Mouse (Mus musculus): ENCODE data around the gene Nepro. TPM values are rescaled to one million over a fixed set of nuclear protein-coding genes. Genes with fewer than 3 reads are reported as not detected.
A peak's percentile ranks its signal among the peaks of the same experiment; 100 is the strongest.

Nepro gene
- polyA plus RNA-seq, 1 experiment from 2014 or later = 12.6 TPM

DNA sequence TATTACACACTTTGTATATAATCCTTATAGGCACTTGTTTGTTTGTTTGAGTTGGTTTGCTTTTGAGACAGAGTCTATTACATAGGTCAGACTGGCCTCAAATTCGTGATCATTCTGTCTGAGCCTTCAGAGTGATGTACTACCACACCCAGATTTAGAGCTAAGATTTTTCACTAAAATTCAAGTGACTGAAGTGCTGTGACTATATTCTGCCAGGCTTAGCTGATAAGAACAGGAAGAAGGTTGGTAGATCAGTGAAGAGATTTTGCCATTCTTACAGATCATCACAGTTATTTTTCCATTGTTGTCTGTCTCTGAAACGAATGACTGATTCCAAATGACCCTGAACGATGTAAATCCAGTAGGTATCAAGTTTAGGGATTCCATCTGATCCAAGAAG is 23.9 kb downstream of the Nepro start:
- no peaks in the 10 kb centered on the region for H3K36me3 ChIP-seq (replicated peaks; ENCODE audit: control insufficient read depth, insufficient read depth, low read depth, low read length)
- H3K9me3 ChIP-seq (replicated peaks; ENCODE audit: control insufficient read depth, low read length) = no peaks in the 10 kb centered on the region
- H3K9ac ChIP-seq (replicated peaks; ENCODE audit: low read length) = no peak overlapping the region
- ATAC-seq (replicated peaks; ENCODE audit: insufficient number of reproducible peaks, low FRiP score, low TSS enrichment, low read depth) = no peak
- no peaks in the 10 kb centered on the region for H3K4me1 ChIP-seq (ENCODE audit: control insufficient read depth, insufficient read depth, low read length)
- WGBS = 52% methylated on average over 3 of the region's 3 CpGs
- H3K4me2 ChIP-seq (ENCODE audit: low read depth, low read length) = no peak overlapping the region
- no peak overlapping the region for H3K4me3 ChIP-seq (ENCODE audit: low read depth, low read length)
- no peaks in the 10 kb centered on the region for H3K27me3 ChIP-seq (ENCODE audit: control insufficient read depth, insufficient read depth, low read length)
- DNase-seq (ENCODE audit: low spot score) = no peak
- no peak overlapping the region for H3K27ac ChIP-seq (replicated peaks; ENCODE audit: low read depth, low read length)

DNA sequence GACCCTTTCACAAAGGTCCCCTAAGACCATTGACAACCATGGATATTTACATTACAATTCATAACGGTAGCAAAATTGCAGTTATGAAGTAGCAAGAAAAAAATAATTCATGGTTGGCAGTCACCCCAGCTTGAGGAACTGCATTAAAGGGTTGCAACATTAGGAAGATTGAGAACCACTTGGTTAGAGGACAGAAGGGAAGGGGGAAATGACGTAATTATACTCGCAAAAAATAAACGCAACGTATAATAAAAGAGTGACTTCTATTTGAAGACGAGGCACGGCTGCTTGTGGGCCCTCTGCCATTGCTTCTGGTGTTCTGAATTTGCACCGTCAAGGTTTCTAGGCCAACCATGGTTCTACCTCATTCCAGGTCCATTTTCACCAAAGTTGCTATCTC is 33.6 kb downstream of the Nepro start:
- DNase-seq (ENCODE audit: low spot score) (no peak), ATAC-seq (replicated peaks; ENCODE audit: insufficient number of reproducible peaks, low FRiP score, low TSS enrichment, low read depth) (no peak)
- H3K27ac ChIP-seq (replicated peaks; ENCODE audit: low read depth, low read length) = no peak overlapping the region
- no peak overlapping the region for H3K4me2 ChIP-seq (ENCODE audit: low read depth, low read length)
- no peak overlapping the region for H3K9ac ChIP-seq (replicated peaks; ENCODE audit: low read length)
- WGBS = 94% methylated on average over 8 of the region's 8 CpGs
- H3K36me3 ChIP-seq (replicated peaks; ENCODE audit: control insufficient read depth, insufficient read depth, low read depth, low read length) = no peaks in the 10 kb centered on the region
- no peaks in the 10 kb centered on the region for H3K9me3 ChIP-seq (replicated peaks; ENCODE audit: control insufficient read depth, low read length)
- H3K4me3 ChIP-seq (ENCODE audit: low read depth, low read length) = no peak overlapping the region
- H3K27me3 ChIP-seq (ENCODE audit: control insufficient read depth, insufficient read depth, low read length) = no peaks in the 10 kb centered on the region
- no peaks in the 10 kb centered on the region for H3K4me1 ChIP-seq (ENCODE audit: control insufficient read depth, insufficient read depth, low read length)

DNA sequence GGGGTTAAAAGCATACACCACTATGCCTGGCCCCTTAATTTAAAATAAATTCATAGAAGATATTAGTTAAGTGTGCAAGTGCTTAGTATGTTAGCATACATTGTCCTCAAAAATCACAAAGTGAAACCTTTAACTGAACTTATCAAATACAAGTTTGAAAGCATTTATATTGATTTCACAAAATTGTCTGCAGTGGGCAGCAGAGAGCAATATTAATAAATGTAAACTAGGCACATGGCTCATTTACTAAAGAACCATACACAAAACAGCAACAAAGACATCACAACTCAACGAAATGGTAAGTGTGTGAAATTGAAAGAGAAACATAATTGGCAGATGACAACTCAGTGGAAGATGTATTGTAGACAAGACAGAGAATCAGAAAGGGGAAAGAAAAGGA is 37.7 kb downstream of the Nepro start:
- no peak overlapping the region for H3K4me3 ChIP-seq (ENCODE audit: low read depth, low read length)
- no peaks in the 10 kb centered on the region for H3K27me3 ChIP-seq (ENCODE audit: control insufficient read depth, insufficient read depth, low read length)
- no peaks in the 10 kb centered on the region for H3K36me3 ChIP-seq (replicated peaks; ENCODE audit: control insufficient read depth, insufficient read depth, low read depth, low read length)
- no peaks in the 10 kb centered on the region for H3K4me1 ChIP-seq (ENCODE audit: control insufficient read depth, insufficient read depth, low read length)
- ATAC-seq (replicated peaks; ENCODE audit: insufficient number of reproducible peaks, low FRiP score, low TSS enrichment, low read depth) (no peak), DNase-seq (ENCODE audit: low spot score) (no peak)
- WGBS = 59% methylated on average over 1 of the region's 1 CpGs
- no peak overlapping the region for H3K27ac ChIP-seq (replicated peaks; ENCODE audit: low read depth, low read length)
- no peak overlapping the region for H3K9ac ChIP-seq (replicated peaks; ENCODE audit: low read length)
- H3K9me3 ChIP-seq (replicated peaks; ENCODE audit: control insufficient read depth, low read length) = no peaks in the 10 kb centered on the region
- H3K4me2 ChIP-seq (ENCODE audit: low read depth, low read length) = no peak overlapping the region

DNA sequence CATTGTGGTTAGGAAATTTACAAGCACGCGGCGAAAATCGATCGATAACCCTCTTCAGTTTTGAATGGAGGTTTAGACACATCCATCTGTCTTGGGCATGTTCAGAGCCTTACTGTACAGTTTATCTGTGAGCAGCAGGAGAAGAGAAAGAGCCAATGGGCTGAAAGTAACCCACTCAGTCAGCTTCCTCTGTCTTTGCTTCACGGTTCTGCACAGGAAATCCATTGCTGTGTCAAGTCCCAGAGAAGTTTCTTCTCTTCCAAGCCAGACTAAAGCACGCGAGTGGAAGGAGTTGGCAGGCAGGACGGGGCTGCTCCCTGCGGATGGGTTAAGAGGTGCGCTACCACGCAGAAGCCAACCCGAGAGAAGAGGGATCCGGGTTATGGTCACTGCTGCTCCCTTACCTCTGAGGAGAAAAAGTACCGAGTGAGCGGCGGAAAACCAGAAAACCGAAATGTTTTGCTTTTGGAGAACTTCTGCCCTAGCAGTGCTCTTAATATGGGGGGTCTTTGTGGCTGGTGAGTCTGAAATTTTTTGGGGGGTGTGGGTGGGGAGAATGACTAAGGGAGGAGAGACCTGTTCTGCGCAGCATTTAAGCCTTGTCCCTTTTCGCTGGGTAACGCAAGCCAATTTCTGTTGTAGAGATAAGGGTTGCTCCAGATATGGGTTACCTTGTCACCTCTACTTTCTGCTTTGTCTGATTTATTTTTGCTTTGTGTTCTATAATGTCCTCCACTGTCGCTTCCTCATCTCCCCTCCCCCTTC is 41.6 kb downstream of the Nepro start, which contains the start of gene Cd200r1:
TSS of gene Cd200r1 (plus strand) at position 182 of the 765 bp plus-strand sequence.
- no peaks in the 10 kb centered on the region for H3K27me3 ChIP-seq (ENCODE audit: control insufficient read depth, insufficient read depth, low read length)
- H3K4me2 ChIP-seq (ENCODE audit: low read depth, low read length) = no peak within 1 kb of the TSS
- WGBS = 79% methylated on average over 22 of the region's 22 CpGs
- no peak within 1 kb of the TSS for H3K9ac ChIP-seq (replicated peaks; ENCODE audit: low read length)
- H3K36me3 ChIP-seq (replicated peaks; ENCODE audit: control insufficient read depth, insufficient read depth, low read depth, low read length) = no peaks in the 10 kb centered on the region
- H3K9me3 ChIP-seq (replicated peaks; ENCODE audit: control insufficient read depth, low read length) = no peaks in the 10 kb centered on the region
- no peak within 1 kb of the TSS for H3K4me3 ChIP-seq (ENCODE audit: low read depth, low read length)
- no peak within 1 kb of the TSS for H3K27ac ChIP-seq (replicated peaks; ENCODE audit: low read depth, low read length)
- DNase-seq (ENCODE audit: low spot score) (no peak), ATAC-seq (replicated peaks; ENCODE audit: insufficient number of reproducible peaks, low FRiP score, low TSS enrichment, low read depth) (no peak)
- H3K4me1 ChIP-seq (ENCODE audit: control insufficient read depth, insufficient read depth, low read length) = no peaks in the 10 kb centered on the region

DNA sequence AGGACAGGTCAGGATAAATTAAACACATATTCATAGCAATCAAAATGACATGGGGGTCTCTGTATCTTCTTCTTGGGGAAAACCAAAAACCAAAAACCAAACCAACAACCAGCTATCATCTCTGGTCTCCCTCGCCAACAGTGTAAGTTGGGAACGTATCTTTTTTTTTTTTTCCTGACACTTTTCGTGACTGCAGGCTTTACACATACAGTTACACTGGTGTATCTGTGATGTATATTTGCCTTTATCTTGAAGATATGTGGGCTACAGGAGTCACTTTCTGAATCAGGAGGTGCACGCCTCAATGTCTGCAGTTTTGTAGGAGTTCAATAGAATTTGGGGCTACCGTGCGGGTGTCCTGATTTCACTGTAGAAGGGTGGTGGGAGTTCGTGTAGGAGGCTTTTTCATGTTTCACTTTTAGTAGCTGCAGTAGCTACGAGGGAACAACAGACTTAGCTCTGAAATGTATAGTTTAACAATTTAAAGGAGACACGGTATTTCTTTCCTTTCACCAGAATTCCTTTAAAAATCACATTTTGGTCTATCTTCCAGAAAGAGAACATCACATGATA is 42.3 kb downstream of the Nepro start:
- WGBS = 88% methylated on average over 9 of the region's 9 CpGs
- Histone ChIP-seq H3K9me3 (replicated peaks; ENCODE audit: control insufficient read depth, low read length) (no peaks in the 10 kb centered on the region), H3K27me3 (ENCODE audit: control insufficient read depth, insufficient read depth, low read length) (no peaks in the 10 kb centered on the region), H3K36me3 (replicated peaks; ENCODE audit: control insufficient read depth, insufficient read depth, low read depth, low read length) (no peaks in the 10 kb centered on the region), H3K4me3 (ENCODE audit: low read depth, low read length) (no peak overlapping the region), H3K4me1 (ENCODE audit: control insufficient read depth, insufficient read depth, low read length) (no peaks in the 10 kb centered on the region), H3K4me2 (ENCODE audit: low read depth, low read length) (no peak overlapping the region), H3K27ac (replicated peaks; ENCODE audit: low read depth, low read length) (no peak overlapping the region), H3K9ac (replicated peaks; ENCODE audit: low read length) (no peak overlapping the region)
- no peak for ATAC-seq (replicated peaks; ENCODE audit: insufficient number of reproducible peaks, low FRiP score, low TSS enrichment, low read depth)
- DNase-seq (ENCODE audit: low spot score) = no peak

DNA sequence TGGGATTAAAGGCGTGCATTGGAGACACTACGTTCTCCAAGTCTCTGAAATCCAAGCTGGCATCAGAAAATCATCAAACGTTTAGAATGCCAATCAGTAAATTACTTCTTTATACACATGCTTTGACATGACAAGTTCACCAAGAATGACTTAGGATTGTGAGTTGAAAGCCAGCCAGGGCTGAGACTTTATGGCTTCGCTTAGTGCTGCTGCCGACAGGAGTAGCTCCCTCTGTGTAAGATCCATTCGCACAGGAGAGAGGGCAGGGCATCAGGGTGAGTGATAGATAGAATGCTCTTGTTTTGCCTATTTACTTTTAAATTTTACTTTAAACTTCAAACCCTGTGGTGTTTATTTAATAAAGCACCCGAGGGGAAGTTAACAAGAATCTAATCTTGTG is 43.4 kb downstream of the Nepro start:
- no peaks in the 10 kb centered on the region for H3K36me3 ChIP-seq (replicated peaks; ENCODE audit: control insufficient read depth, insufficient read depth, low read depth, low read length)
- DNase-seq (ENCODE audit: low spot score) (no peak), ATAC-seq (replicated peaks; ENCODE audit: insufficient number of reproducible peaks, low FRiP score, low TSS enrichment, low read depth) (no peak)
- no peak overlapping the region for H3K4me3 ChIP-seq (ENCODE audit: low read depth, low read length)
- WGBS = 88% methylated on average over 7 of the region's 7 CpGs
- no peaks in the 10 kb centered on the region for H3K27me3 ChIP-seq (ENCODE audit: control insufficient read depth, insufficient read depth, low read length)
- no peaks in the 10 kb centered on the region for H3K9me3 ChIP-seq (replicated peaks; ENCODE audit: control insufficient read depth, low read length)
- no peak overlapping the region for H3K9ac ChIP-seq (replicated peaks; ENCODE audit: low read length)
- H3K4me1 ChIP-seq (ENCODE audit: control insufficient read depth, insufficient read depth, low read length) = no peaks in the 10 kb centered on the region
- H3K4me2 ChIP-seq (ENCODE audit: low read depth, low read length) = no peak overlapping the region
- no peak overlapping the region for H3K27ac ChIP-seq (replicated peaks; ENCODE audit: low read depth, low read length)

DNA sequence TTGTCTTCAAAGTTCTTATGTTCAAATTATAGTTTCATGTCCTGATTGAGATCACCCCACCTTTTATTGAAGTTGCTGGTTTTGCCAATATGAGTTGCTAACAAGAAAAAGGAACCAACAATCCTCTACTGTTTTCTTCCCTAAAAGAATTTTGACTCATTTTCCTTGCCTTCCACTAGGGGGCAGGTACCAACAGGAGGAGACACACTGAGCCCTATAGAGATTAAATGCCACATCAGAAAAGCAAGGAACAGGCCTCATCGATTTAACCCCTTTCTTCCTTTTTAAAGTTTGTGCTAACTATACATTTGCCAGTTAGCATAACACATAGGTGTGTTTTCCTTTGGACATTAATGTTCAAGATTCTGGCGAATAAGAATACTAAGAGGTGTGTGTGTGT is 43.9 kb downstream of the Nepro start:
- 45% methylated on average over 2 of the region's 2 CpGs for WGBS
- Histone ChIP-seq H3K27me3 (ENCODE audit: control insufficient read depth, insufficient read depth, low read length) (no peaks in the 10 kb centered on the region), H3K4me2 (ENCODE audit: low read depth, low read length) (no peak overlapping the region), H3K36me3 (replicated peaks; ENCODE audit: control insufficient read depth, insufficient read depth, low read depth, low read length) (no peaks in the 10 kb centered on the region), H3K4me1 (ENCODE audit: control insufficient read depth, insufficient read depth, low read length) (no peaks in the 10 kb centered on the region), H3K4me3 (ENCODE audit: low read depth, low read length) (no peak overlapping the region), H3K9ac (replicated peaks; ENCODE audit: low read length) (no peak overlapping the region), H3K27ac (replicated peaks; ENCODE audit: low read depth, low read length) (no peak overlapping the region), H3K9me3 (replicated peaks; ENCODE audit: control insufficient read depth, low read length) (no peaks in the 10 kb centered on the region)
- no peak for ATAC-seq (replicated peaks; ENCODE audit: insufficient number of reproducible peaks, low FRiP score, low TSS enrichment, low read depth)
- peak; percentile 51 for DNase-seq (ENCODE audit: low spot score)

DNA sequence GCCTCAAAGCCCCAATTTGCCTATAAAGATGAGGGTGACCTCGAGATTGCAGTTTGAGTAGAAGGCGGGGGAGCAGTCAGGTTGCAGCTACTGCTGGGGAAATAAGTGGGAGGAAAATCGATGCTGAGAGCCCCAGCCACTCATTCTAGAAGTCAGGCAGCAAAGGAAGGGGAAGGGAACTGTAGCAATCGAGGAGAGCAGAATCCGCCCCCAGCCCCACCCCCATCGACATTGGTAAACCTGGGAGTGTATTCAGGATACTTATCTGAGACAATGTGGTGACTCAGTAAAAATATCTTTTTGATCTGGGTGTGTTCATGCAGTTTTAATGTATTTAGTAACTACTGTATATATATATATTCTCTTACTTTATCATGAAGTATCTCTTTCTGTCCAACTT is 48.5 kb downstream of the Nepro start:
- no peak overlapping the region for H3K4me2 ChIP-seq (ENCODE audit: low read depth, low read length)
- H3K9me3 ChIP-seq (replicated peaks; ENCODE audit: control insufficient read depth, low read length) = no peaks in the 10 kb centered on the region
- H3K27ac ChIP-seq (replicated peaks; ENCODE audit: low read depth, low read length) = no peak overlapping the region
- H3K4me1 ChIP-seq (ENCODE audit: control insufficient read depth, insufficient read depth, low read length) = no peaks in the 10 kb centered on the region
- 77% methylated on average over 6 of the region's 6 CpGs for WGBS
- H3K9ac ChIP-seq (replicated peaks; ENCODE audit: low read length) = no peak overlapping the region
- H3K27me3 ChIP-seq (ENCODE audit: control insufficient read depth, insufficient read depth, low read length) = no peaks in the 10 kb centered on the region
- DNase-seq (ENCODE audit: low spot score) (no peak), ATAC-seq (replicated peaks; ENCODE audit: insufficient number of reproducible peaks, low FRiP score, low TSS enrichment, low read depth) (no peak)
- H3K4me3 ChIP-seq (ENCODE audit: low read depth, low read length) = no peak overlapping the region
- no peaks in the 10 kb centered on the region for H3K36me3 ChIP-seq (replicated peaks; ENCODE audit: control insufficient read depth, insufficient read depth, low read depth, low read length)

Measured in embryonic facial prominence, embryonic 11.5 days (tissue).